Mouse (Mus musculus) midbrain, embryonic 16.5 days (tissue): ENCODE data around the gene Med14. TPM values are rescaled to one million over a fixed set of nuclear protein-coding genes. Genes with fewer than 3 reads are reported as not detected.

ENCODE experiments used
- ATAC-seq: fragments of 200-750 bp; cut with Nextera tagmentation; 2 replicates; pipeline ENCODE4 v1.8.0; 2017; ENCODE audit warnings: moderate TSS enrichment
- H3K27ac ChIP-seq: fragments of 300-500 bp; sonication (generic); 2 replicates; pipeline ENCODE4 v1.5.1; 2014; ENCODE audit warnings: mild to moderate bottlenecking, low read length, mixed read lengths
- H3K27me3 ChIP-seq: fragments of 300-500 bp; sonication (generic); 2 replicates; pipeline ENCODE4 v1.6.1; 2014; ENCODE audit warnings: low read depth, low read length, mixed read lengths; ENCODE audit not compliant: control insufficient read depth, insufficient read depth
- H3K36me3 ChIP-seq: fragments of 300-500 bp; sonication (generic); 2 replicates; pipeline ENCODE4 v1.6.1; 2014; ENCODE audit warnings: mild to moderate bottlenecking, low read length, moderate library complexity, mixed read lengths; ENCODE audit not compliant: control insufficient read depth, insufficient read depth
- H3K4me1 ChIP-seq: fragments of 300-500 bp; sonication (generic); 2 replicates; pipeline ENCODE4 v1.6.1; 2014; ENCODE audit warnings: mild to moderate bottlenecking, low read length, mixed read lengths; ENCODE audit not compliant: control insufficient read depth, insufficient read depth
- H3K4me2 ChIP-seq: fragments of 300-500 bp; sonication (generic); 2 replicates; pipeline ENCODE4 v1.6.1; 2014; ENCODE audit warnings: mild to moderate bottlenecking, low read length, mixed read lengths
- H3K4me3 ChIP-seq: fragments of 300-500 bp; sonication (generic); 2 replicates; pipeline ENCODE4 v1.5.1; 2014; ENCODE audit warnings: low read depth, mild to moderate bottlenecking, low read length, moderate library complexity, mixed read lengths
- H3K9ac ChIP-seq: fragments of 300-500 bp; sonication (generic); 2 replicates; pipeline ENCODE4 v1.6.1; 2014; ENCODE audit warnings: low read depth, low read length, mixed read lengths
- H3K9me3 ChIP-seq: fragments of 300-500 bp; sonication (generic); replicated peaks from 2 replicates; pipeline ENCODE4 v1.6.1; 2014; ENCODE audit warnings: mild to moderate bottlenecking, low read length, mixed read lengths; ENCODE audit not compliant: control insufficient read depth, poor library complexity, severe bottlenecking
- WGBS: fragments of 180-500 bp; shearing (Covaris S2); extraction: QIAGEN DNeasy Blood & Tissue Kit; methylation state at CpG from one replicate; pipeline ENCODE4 v1.1.7; 2014; 5-methylcytosine and 5-hydroxymethylcytosine counted together
- polyA plus RNA-seq: library from polyadenylated mRNA; unstranded; fragments of >200 nt; fragmentation: Nextera tagmentation; extraction: Ambion mirVana; gene quantifications from 2 replicates; pipeline ENCODE4 v1.2.1, GENCODE M21; 2015

The Med14 gene
- 11.8 and 12.6 TPM in 2 replicates for polyA plus RNA-seq

GRCm38 (mm10) chrX:12761626-12762333 is at the start of gene Med14:
Med14 (minus strand) TSS chrX:12762073.
- Histone ChIP-seq H3K9me3 (no peaks in the 10 kb centered on the region), H3K4me2 (peak within 1 kb of the TSS; percentile 62), H3K36me3 (no peaks in the 10 kb centered on the region), H3K9ac (peak within 1 kb of the TSS; percentile 74), H3K4me1 (peaks cover 16% of the 10 kb centered on the region), H3K27me3 (no peaks in the 10 kb centered on the region), H3K4me3 (peak within 1 kb of the TSS; percentile 59), H3K27ac (peak within 1 kb of the TSS; percentile 95)
- ATAC-seq, result peak; percentile 97
- WGBS, result 14% methylated on average over 54 of the region's 79 CpGs

- 61% methylated on average over 4 of the region's 4 CpGs for WGBS
- Histone ChIP-seq H3K27me3 (no peaks in the 10 kb centered on the region), H3K4me3 (no peak overlapping the region), H3K27ac (no peak overlapping the region), H3K4me2 (no peak overlapping the region), H3K9me3 (no peaks in the 10 kb centered on the region), H3K9ac (no peak overlapping the region), H3K36me3 (no peaks in the 10 kb centered on the region), H3K4me1 (no peaks in the 10 kb centered on the region)
- no peak for ATAC-seq
Measured at GRCm38 (mm10) chrX:12800559-12800958, 38.7 kb upstream of the Med14 start.

GRCm38 (mm10) chrX:12794842-12795241 is 33.0 kb upstream of the Med14 start:
- H3K27me3 ChIP-seq, result no peaks in the 10 kb centered on the region
- WGBS, result 53% methylated on average over 2 of the region's 2 CpGs
- H3K9ac ChIP-seq, result no peak overlapping the region
- no peaks in the 10 kb centered on the region for H3K36me3 ChIP-seq
- no peak overlapping the region for H3K4me3 ChIP-seq
- H3K27ac ChIP-seq, result no peak overlapping the region
- peaks cover 4% of the 10 kb centered on the region; the same call in 1 of the 2 replicates for H3K4me1 ChIP-seq
- no peaks in the 10 kb centered on the region for H3K9me3 ChIP-seq
- H3K4me2 ChIP-seq, result no peak overlapping the region
- ATAC-seq, result no peak

GRCm38 (mm10) chrX:12791674-12792340 is 29.9 kb upstream of the Med14 start:
- Histone ChIP-seq H3K4me3 (no peak overlapping the region), H3K27me3 (no peaks in the 10 kb centered on the region), H3K36me3 (no peaks in the 10 kb centered on the region), H3K9ac (no peak overlapping the region), H3K9me3 (no peaks in the 10 kb centered on the region), H3K4me1 (peaks cover 4% of the 10 kb centered on the region; the same call in 1 of the 2 replicates), H3K4me2 (no peak overlapping the region), H3K27ac (peak overlapping the region; percentile 79)
- ATAC-seq, result peak; percentile 76; the same call in 1 of the 2 replicates
- 47% methylated on average over 4 of the region's 4 CpGs for WGBS

GRCm38 (mm10) chrX:12773236-12773635 is 11.4 kb upstream of the Med14 start:
- WGBS, result 84% methylated on average over 3 of the region's 3 CpGs
- H3K27ac ChIP-seq, result no peak overlapping the region

GRCm38 (mm10) chrX:12771561-12771960 is 9.7 kb upstream of the Med14 start:
- H3K9ac ChIP-seq, result no peak overlapping the region
- no peaks in the 10 kb centered on the region for H3K27me3 ChIP-seq
- H3K4me2 ChIP-seq, result no peak overlapping the region
- H3K36me3 ChIP-seq, result no peaks in the 10 kb centered on the region; the same call in 1 of the 2 replicates
- no peak for ATAC-seq
- H3K4me1 ChIP-seq, result no peaks in the 10 kb centered on the region
- H3K27ac ChIP-seq, result no peak overlapping the region
- no peaks in the 10 kb centered on the region for H3K9me3 ChIP-seq
- 59% methylated on average over 2 of the region's 2 CpGs for WGBS
- no peak overlapping the region for H3K4me3 ChIP-seq

More at GRCm38 (mm10) chrX:12773236-12773635, 11.4 kb upstream of the Med14 start:
- no peaks in the 10 kb centered on the region; the same call in 1 of the 2 replicates for H3K36me3 ChIP-seq
- no peaks in the 10 kb centered on the region for H3K27me3 ChIP-seq
- no peak for ATAC-seq
- H3K4me1 ChIP-seq, result no peaks in the 10 kb centered on the region
- no peak overlapping the region for H3K4me2 ChIP-seq
- H3K9me3 ChIP-seq, result no peaks in the 10 kb centered on the region
- no peak overlapping the region for H3K4me3 ChIP-seq
- no peak overlapping the region for H3K9ac ChIP-seq

GRCm38 (mm10) chrX:12768571-12768970 is 6.7 kb upstream of the Med14 start:
- Histone ChIP-seq H3K9me3 (no peaks in the 10 kb centered on the region), H3K9ac (no peak overlapping the region), H3K27me3 (no peaks in the 10 kb centered on the region), H3K27ac (no peak overlapping the region), H3K4me2 (no peak overlapping the region), H3K4me1 (no peaks in the 10 kb centered on the region), H3K4me3 (no peak overlapping the region), H3K36me3 (no peaks in the 10 kb centered on the region; the same call in 1 of the 2 replicates)
- WGBS, result 55% methylated on average over 3 of the region's 3 CpGs
- no peak for ATAC-seq

GRCm38 (mm10) chrX:12766846-12767564 is 5.1 kb upstream of the Med14 start:
- Histone ChIP-seq H3K27me3 (no peaks in the 10 kb centered on the region), H3K4me2 (no peak overlapping the region), H3K4me3 (no peak overlapping the region), H3K9ac (no peak overlapping the region), H3K4me1 (no peaks in the 10 kb centered on the region), H3K36me3 (no peaks in the 10 kb centered on the region), H3K9me3 (no peaks in the 10 kb centered on the region), H3K27ac (no peak overlapping the region)
- ATAC-seq, result no peak
- WGBS, result 62% methylated on average over 4 of the region's 4 CpGs
